Mouse (Mus musculus) lung, embryonic 14.5 days (tissue): ENCODE measurements around the gene Icos. TPM values are rescaled to one million over a fixed set of nuclear protein-coding genes. Genes with fewer than 3 reads are reported as not detected.

ENCODE experiments used
- ATAC-seq: fragments of 200-750 bp; cut with Nextera tagmentation; 2 replicates; pipeline ENCODE4 v1.8.0; 2017; ENCODE audit warnings: mild to moderate bottlenecking, moderate TSS enrichment, moderate library complexity; ENCODE audit not compliant: insufficient read depth
- DNase-seq: peaks from one replicate; pipeline ENCODE4 v3.0.0-alpha.2; 2015
- H3K27ac ChIP-seq: fragments of 300-500 bp; sonication (generic); 2 replicates; pipeline ENCODE4 v1.5.1; 2014; ENCODE audit warnings: low read depth, mild to moderate bottlenecking, moderate library complexity
- H3K27me3 ChIP-seq: fragments of 300-500 bp; sonication (generic); 2 replicates; pipeline ENCODE4 v1.6.1; 2014; ENCODE audit warnings: low read length, control low read depth; ENCODE audit not compliant: insufficient read depth
- H3K36me3 ChIP-seq: fragments of 300-500 bp; sonication (generic); 2 replicates; pipeline ENCODE4 v1.6.1; 2014; ENCODE audit warnings: control low read depth; ENCODE audit not compliant: insufficient read depth
- H3K4me1 ChIP-seq: fragments of 300-500 bp; sonication (generic); 2 replicates; pipeline ENCODE4 v1.6.1; 2014; ENCODE audit warnings: antibody characterized with exemption, control low read depth; ENCODE audit not compliant: insufficient read depth
- H3K4me2 ChIP-seq: fragments of 300-500 bp; sonication (generic); 2 replicates; pipeline ENCODE4 v1.6.1; 2014; ENCODE audit warnings: mild to moderate bottlenecking
- H3K4me3 ChIP-seq: fragments of 300-500 bp; sonication (generic); 2 replicates; pipeline ENCODE4 v1.5.1; 2014; ENCODE audit warnings: low read depth, low read length
- H3K9ac ChIP-seq: fragments of 300-500 bp; sonication (generic); 2 replicates; pipeline ENCODE4 v1.6.1; 2014
- H3K9me3 ChIP-seq: fragments of 300-500 bp; sonication (generic); 2 replicates; pipeline ENCODE4 v1.6.1; 2016; ENCODE audit warnings: low read depth, low read length, control low read depth
- CTCF ChIP-seq: IDR thresholded peaks from 2 replicates; pipeline ENCODE4 v1.5.1; 2016; ENCODE audit warnings: antibody characterized with exemption, low read depth
- WGBS: fragments of 180-500 bp; shearing (Covaris S2); extraction: QIAGEN DNeasy Blood & Tissue Kit; methylation state at CpG from one replicate; pipeline ENCODE4 v1.1.7; 2014; 5-methylcytosine and 5-hydroxymethylcytosine counted together
- polyA plus RNA-seq: library from polyadenylated mRNA; unstranded; fragments of >200 nt; fragmentation: Nextera tagmentation; extraction: Ambion mirVana; gene quantifications from 2 replicates; pipeline ENCODE4 v1.2.1, GENCODE M21; 2014

Icos gene
- polyA plus RNA-seq, 1 experiment from 2014 or later = not detected

DNA sequence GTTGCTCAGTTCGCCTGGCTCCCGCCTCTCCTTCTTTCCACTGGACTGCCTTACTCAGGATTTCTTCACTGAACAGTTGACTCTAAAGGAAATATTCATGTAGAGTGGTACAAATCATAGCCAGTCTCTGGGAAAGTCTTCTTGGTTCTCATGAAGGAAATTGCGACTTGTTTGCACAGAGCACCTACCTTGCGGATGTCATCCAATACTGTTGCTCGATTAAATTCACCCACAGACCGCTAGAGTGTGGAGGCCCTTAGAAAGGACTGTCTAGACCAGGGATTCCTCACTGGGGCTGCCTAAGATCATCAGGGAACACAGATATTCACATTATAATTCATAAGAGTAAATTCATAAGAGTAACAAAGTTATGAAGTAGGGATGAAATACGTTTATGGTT is 24.0 kb upstream of the Icos start:
- TF ChIP-seq CTCF = no peak
- ATAC-seq (no peak), DNase-seq (no peak)
- Histone ChIP-seq H3K9ac (no peak overlapping the region), H3K9me3 (no peaks in the 10 kb centered on the region), H3K36me3 (no peaks in the 10 kb centered on the region), H3K27ac (no peak overlapping the region), H3K4me1 (no peaks in the 10 kb centered on the region), H3K27me3 (no peaks in the 10 kb centered on the region), H3K4me2 (no peak overlapping the region), H3K4me3 (no peak overlapping the region)
- 86% methylated on average over 7 of the region's 7 CpGs for WGBS

DNA sequence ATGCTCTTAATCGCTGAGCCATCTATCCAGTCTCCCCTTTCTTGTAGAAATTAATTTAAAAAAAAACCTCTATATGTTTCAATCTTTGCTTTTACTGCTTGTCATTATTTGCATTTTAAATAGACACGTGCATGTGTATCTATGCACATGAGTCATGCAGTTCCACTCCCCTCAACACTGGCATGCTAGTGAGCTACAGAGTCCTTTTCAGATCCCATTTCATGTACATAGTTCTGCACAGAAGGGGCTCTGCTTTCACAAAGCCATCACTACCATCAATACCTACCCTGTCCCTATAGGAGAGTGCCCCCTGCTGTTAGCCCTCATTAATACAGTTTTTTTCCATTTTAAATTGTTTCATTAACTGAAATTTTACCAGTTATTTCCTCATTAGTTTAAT is 23.0 kb upstream of the Icos start:
- peak; percentile 52 for DNase-seq
- no peak for ATAC-seq
- H3K27ac ChIP-seq = no peak overlapping the region
- 61% methylated on average over 2 of the region's 2 CpGs for WGBS
- H3K36me3 ChIP-seq = no peaks in the 10 kb centered on the region
- H3K9me3 ChIP-seq = no peaks in the 10 kb centered on the region
- H3K4me2 ChIP-seq = no peak overlapping the region
- no peaks in the 10 kb centered on the region for H3K4me1 ChIP-seq
- H3K4me3 ChIP-seq = no peak overlapping the region
- H3K9ac ChIP-seq = no peak overlapping the region
- H3K27me3 ChIP-seq = no peaks in the 10 kb centered on the region
- TF ChIP-seq CTCF = peak; percentile 67

DNA sequence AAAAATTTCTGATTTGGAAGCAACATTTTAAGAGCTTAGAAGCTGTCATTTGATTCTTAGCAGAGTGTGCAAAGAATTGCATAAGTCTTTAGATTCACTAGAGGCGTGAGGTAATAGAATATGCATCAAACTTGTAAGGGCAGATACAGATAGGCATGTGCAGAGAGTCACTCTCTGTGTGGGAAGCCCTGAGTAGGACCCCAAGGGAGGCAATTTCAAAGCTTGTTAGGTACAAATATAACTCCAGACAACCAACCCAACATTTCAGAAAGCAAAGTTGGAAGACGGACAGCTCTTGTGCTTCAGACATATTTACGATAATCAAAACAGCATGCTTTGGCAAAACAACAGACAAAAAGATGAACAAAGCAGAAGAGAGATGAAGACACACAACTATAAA is 22.5 kb upstream of the Icos start:
- no peak overlapping the region for H3K9ac ChIP-seq

DNA sequence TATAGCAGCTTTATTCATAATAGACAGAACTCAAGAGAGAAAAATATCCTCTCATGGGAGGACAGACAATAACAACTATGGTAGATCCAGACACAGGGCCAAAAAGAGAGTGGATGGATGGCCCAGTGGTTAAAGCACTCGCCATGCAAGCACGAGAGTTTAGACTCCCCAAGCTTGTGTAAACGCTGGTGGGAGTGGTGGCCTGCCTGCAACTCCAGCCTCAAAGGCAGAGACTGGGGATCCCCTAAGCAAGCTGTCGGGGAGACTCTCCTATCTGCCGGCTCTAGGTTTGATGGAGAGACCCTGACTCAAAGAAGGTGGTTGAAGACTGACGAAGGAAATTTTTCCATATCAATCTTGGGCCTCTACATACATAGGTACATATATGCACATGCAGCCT is 21.5 kb upstream of the Icos start:
- Histone ChIP-seq H3K9ac (no peak overlapping the region), H3K27me3 (no peaks in the 10 kb centered on the region), H3K27ac (no peak overlapping the region), H3K4me1 (no peaks in the 10 kb centered on the region), H3K9me3 (no peaks in the 10 kb centered on the region), H3K4me2 (no peak overlapping the region), H3K4me3 (no peak overlapping the region), H3K36me3 (no peaks in the 10 kb centered on the region)
- WGBS = 77% methylated on average over 6 of the region's 6 CpGs
- TF ChIP-seq CTCF = no peak
- ATAC-seq = no peak
- DNase-seq = no peak

More for the DNA sequence above, 22.5 kb upstream of the Icos start:
- Histone ChIP-seq H3K9me3 (no peaks in the 10 kb centered on the region), H3K27me3 (no peaks in the 10 kb centered on the region), H3K4me1 (no peaks in the 10 kb centered on the region), H3K4me2 (no peak overlapping the region), H3K27ac (no peak overlapping the region), H3K4me3 (no peak overlapping the region), H3K36me3 (no peaks in the 10 kb centered on the region)
- TF ChIP-seq CTCF = no peak
- DNase-seq = no peak
- no peak for ATAC-seq
- 86% methylated on average over 3 of the region's 3 CpGs for WGBS

DNA sequence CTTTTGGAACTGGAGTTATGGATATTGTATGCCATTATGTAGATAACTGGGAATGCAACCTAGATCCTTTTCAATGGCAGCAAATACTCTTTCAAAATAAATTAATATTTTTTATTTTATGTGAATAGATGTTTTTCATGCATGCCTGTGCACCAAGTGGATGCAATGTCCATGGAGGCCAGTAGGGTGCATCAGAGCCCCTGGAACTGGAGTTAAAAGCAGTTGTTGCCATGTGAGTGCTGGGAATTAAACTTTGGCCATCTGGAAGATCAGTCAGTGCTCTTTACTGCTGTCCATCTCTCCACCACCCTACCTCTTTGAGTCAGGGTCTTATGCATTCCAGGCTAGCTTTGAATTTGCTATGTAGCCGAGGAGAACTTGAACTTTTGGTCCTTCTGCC is 19.4 kb upstream of the Icos start:
- Histone ChIP-seq H3K9me3 (no peaks in the 10 kb centered on the region), H3K27ac (no peak overlapping the region), H3K27me3 (no peaks in the 10 kb centered on the region), H3K9ac (no peak overlapping the region), H3K4me1 (no peaks in the 10 kb centered on the region), H3K4me2 (no peak overlapping the region), H3K4me3 (no peak overlapping the region), H3K36me3 (no peaks in the 10 kb centered on the region)
- no peak for ATAC-seq
- no peak for DNase-seq
- WGBS = 88% methylated on average over 1 of the region's 1 CpGs
- TF ChIP-seq CTCF = 0 out of 2 replicates have a peak, but pooled peaks have one; percentile 28

DNA sequence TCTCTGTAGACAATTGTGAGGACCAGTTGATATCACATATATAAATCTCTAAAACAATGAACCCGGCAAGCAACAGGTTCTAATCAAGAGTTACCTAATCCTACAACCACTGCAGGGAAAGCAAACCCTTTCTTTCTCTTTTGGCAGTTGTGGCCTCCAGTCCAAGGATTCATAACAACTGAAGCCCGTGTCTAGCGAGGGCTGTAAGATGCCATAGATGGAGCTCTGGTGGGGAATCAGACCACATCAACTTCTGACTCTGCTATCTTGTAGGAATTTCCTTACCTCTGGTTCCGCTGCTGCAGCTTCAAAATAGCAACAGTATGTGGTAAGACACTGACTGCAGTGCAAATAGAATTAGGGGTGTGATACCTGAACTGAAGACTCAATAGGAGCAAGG is 18.5 kb upstream of the Icos start:
- no peaks in the 10 kb centered on the region for H3K27me3 ChIP-seq
- no peak overlapping the region for H3K4me2 ChIP-seq
- ATAC-seq = no peak
- H3K9ac ChIP-seq = no peak overlapping the region
- no peak overlapping the region for H3K4me3 ChIP-seq
- H3K4me1 ChIP-seq = no peaks in the 10 kb centered on the region
- no peak overlapping the region for H3K27ac ChIP-seq
- H3K9me3 ChIP-seq = no peaks in the 10 kb centered on the region
- WGBS = 73% methylated on average over 4 of the region's 4 CpGs
- no peak for DNase-seq
- no peak for TF ChIP-seq CTCF
- no peaks in the 10 kb centered on the region for H3K36me3 ChIP-seq

DNA sequence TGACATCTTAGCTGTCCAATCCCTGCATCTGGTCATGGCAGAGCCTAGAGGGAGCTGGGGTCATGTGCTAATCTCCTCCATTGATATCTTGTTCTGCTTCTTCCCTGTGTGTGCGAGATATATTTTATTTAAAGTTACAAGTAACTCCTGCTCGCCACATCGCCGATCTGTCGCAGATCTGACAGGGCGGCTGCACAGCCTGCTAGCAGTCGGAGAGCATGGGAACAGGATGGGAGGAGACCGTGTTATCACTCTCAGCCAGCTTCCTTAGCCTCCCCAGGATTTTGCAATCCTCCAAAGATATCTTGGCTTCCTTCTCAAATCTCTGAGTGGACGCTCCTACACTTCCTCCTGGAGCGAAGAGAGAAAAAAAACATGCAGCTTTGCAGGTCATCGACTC is 17.3 kb upstream of the Icos start:
- no peak overlapping the region for H3K27ac ChIP-seq
- 35% methylated on average over 11 of the region's 11 CpGs for WGBS

GRCm38 (mm10) chr1:60961080-60961479 is 16.6 kb upstream of the Icos start:
- H3K9ac ChIP-seq = no peak overlapping the region
- ATAC-seq (peak; percentile 74; the same call in 1 of the 2 replicates), DNase-seq (peak; percentile 90)
- 18% methylated on average over 4 of the region's 4 CpGs for WGBS
- H3K4me1 ChIP-seq = no peaks in the 10 kb centered on the region
- H3K4me2 ChIP-seq = peak overlapping the region; percentile 43; the same call in 1 of the 2 replicates
- no peaks in the 10 kb centered on the region for H3K9me3 ChIP-seq
- H3K4me3 ChIP-seq = no peak overlapping the region
- H3K27me3 ChIP-seq = no peaks in the 10 kb centered on the region
- H3K36me3 ChIP-seq = no peaks in the 10 kb centered on the region
- H3K27ac ChIP-seq = no peak overlapping the region
- peak; percentile 81 for TF ChIP-seq CTCF

More for the DNA sequence above, 17.3 kb upstream of the Icos start:
- ATAC-seq (peak; percentile 66; the same call in 1 of the 2 replicates), DNase-seq (peak; percentile 51)
- Histone ChIP-seq H3K9me3 (no peaks in the 10 kb centered on the region), H3K27me3 (no peaks in the 10 kb centered on the region), H3K36me3 (no peaks in the 10 kb centered on the region), H3K4me3 (no peak overlapping the region; the same call in 1 of the 2 replicates), H3K4me1 (no peaks in the 10 kb centered on the region), H3K4me2 (peak overlapping the region; percentile 43), H3K9ac (no peak overlapping the region; the same call in 1 of the 2 replicates)
- no peak for TF ChIP-seq CTCF
